Mouse (Mus musculus) stomach, postnatal 0 days (tissue): ENCODE results near the gene Ncmap. TPM values are rescaled to one million over a fixed set of nuclear protein-coding genes. Genes with fewer than 3 reads are reported as not detected.
"Not testable (repeated sequence)": the region's sequence is repeated elsewhere in the genome, so short reads cannot be mapped to it uniquely, and the experiment has no call there.

Source experiments
- ATAC-seq: fragments of 200-750 bp; cut with Nextera tagmentation; 2 replicates; pipeline ENCODE4 v1.8.0; 2017; ENCODE audit not compliant: low FRiP score, low TSS enrichment
- DNase-seq: peaks from one replicate; pipeline ENCODE4 v3.0.0-alpha.2; 2016; ENCODE audit warnings: low spot score
- H3K27ac ChIP-seq: fragments of 300-500 bp; sonication (generic); replicated peaks from 2 replicates; pipeline ENCODE4 v1.5.1; 2014; ENCODE audit warnings: mild to moderate bottlenecking, control low read depth
- H3K27me3 ChIP-seq: fragments of 300-500 bp; sonication (generic); 2 replicates; pipeline ENCODE4 v1.6.1; 2014; ENCODE audit warnings: low read length; ENCODE audit not compliant: control insufficient read depth, insufficient read depth
- H3K36me3 ChIP-seq: fragments of 300-500 bp; sonication (generic); 2 replicates; pipeline ENCODE4 v1.6.1; 2014; ENCODE audit warnings: low read length, mixed read lengths; ENCODE audit not compliant: control insufficient read depth, insufficient read depth
- H3K4me1 ChIP-seq: fragments of 300-500 bp; sonication (generic); replicated peaks from 2 replicates; pipeline ENCODE4 v1.6.1; 2014; ENCODE audit warnings: antibody characterized with exemption; ENCODE audit not compliant: control insufficient read depth, insufficient read depth
- H3K4me2 ChIP-seq: fragments of 300-500 bp; sonication (generic); replicated peaks from 2 replicates; pipeline ENCODE4 v1.6.1; 2014; ENCODE audit warnings: low read depth, mild to moderate bottlenecking, control low read depth, moderate library complexity
- H3K4me3 ChIP-seq: fragments of 300-500 bp; sonication (generic); 2 replicates; pipeline ENCODE4 v1.5.1; 2014; ENCODE audit warnings: low read depth, low read length, control low read depth
- H3K9ac ChIP-seq: fragments of 300-500 bp; sonication (generic); 2 replicates; pipeline ENCODE4 v1.6.1; 2014; ENCODE audit warnings: mild to moderate bottlenecking, low read length, control low read depth, mixed read lengths
- H3K9me3 ChIP-seq: fragments of 300-500 bp; sonication (generic); 2 replicates; pipeline ENCODE4 v1.6.1; 2016; ENCODE audit warnings: low read length; ENCODE audit not compliant: control insufficient read depth
- CTCF ChIP-seq: IDR thresholded peaks from 2 replicates; pipeline ENCODE4 v1.5.1; 2016; ENCODE audit warnings: antibody characterized with exemption, low read depth, mild to moderate bottlenecking, moderate library complexity
- EP300 ChIP-seq: optimal IDR thresholded peaks from 2 replicates; pipeline ENCODE3; 2016; ENCODE audit warnings: antibody characterized with exemption
- WGBS: fragments of 180-500 bp; shearing (Covaris S2); extraction: QIAGEN DNeasy Blood & Tissue Kit; methylation state at CpG from one replicate; pipeline ENCODE4 v1.1.7; 2014; 5-methylcytosine and 5-hydroxymethylcytosine counted together
- polyA plus RNA-seq: library from polyadenylated mRNA; unstranded; fragments of >200 nt; fragmentation: Nextera tagmentation; extraction: Ambion mirVana; gene quantifications from 2 replicates; pipeline ENCODE4 v1.2.1, GENCODE M21; 2015

The Ncmap gene
- polyA plus RNA-seq, 1 experiment from 2014 or later, result 39.8 TPM

- H3K4me3 ChIP-seq, result no peak overlapping the region
- H3K27ac ChIP-seq, result peak overlapping the region; percentile 53; the same call in 1 of the 2 replicates
- no peak overlapping the region for H3K4me2 ChIP-seq
- no peaks in the 10 kb centered on the region for H3K27me3 ChIP-seq
- ATAC-seq (peak; percentile 15; the same call in 1 of the 2 replicates), DNase-seq (peak; percentile 54)
- WGBS, result 50% methylated on average over 9 of the region's 9 CpGs
- TF ChIP-seq EP300 (peak; percentile 55), CTCF (no peak)
- H3K9ac ChIP-seq, result no peak overlapping the region
- no peaks in the 10 kb centered on the region for H3K9me3 ChIP-seq
- no peaks in the 10 kb centered on the region for H3K36me3 ChIP-seq
- H3K4me1 ChIP-seq, result 0 out of 2 replicates have a peak, but pooled peaks cover 3% of the 10 kb centered on the region
These were observed 42.0 kb downstream of the Ncmap start for GRCm38 (mm10) chr4:135355886-135356550.

- H3K27me3 ChIP-seq, H3K27ac ChIP-seq: not testable (repeated sequence)
These were observed 43.3 kb downstream of the Ncmap start for GRCm38 (mm10) chr4:135354751-135355150.

GRCm38 (mm10) chr4:135353794-135354450 is 44.1 kb downstream of the Ncmap start:
- 12% methylated on average over 12 of the region's 12 CpGs for WGBS
- H3K9ac ChIP-seq, result peak overlapping the region; percentile 57; the same call in 1 of the 2 replicates
- peak overlapping the region; percentile 39 for H3K4me3 ChIP-seq
- H3K9me3 ChIP-seq, result no peaks in the 10 kb centered on the region
- peak overlapping the region; percentile 60 for H3K4me2 ChIP-seq
- ATAC-seq (no peak), DNase-seq (peak; percentile 21)
- H3K4me1 ChIP-seq, result 0 out of 2 replicates have a peak, but pooled peaks cover 3% of the 10 kb centered on the region
- no peaks in the 10 kb centered on the region for H3K27me3 ChIP-seq
- no peak for TF ChIP-seq EP300
- TF ChIP-seq CTCF, result no peak
- H3K27ac ChIP-seq, result peak overlapping the region; percentile 95
- no peaks in the 10 kb centered on the region for H3K36me3 ChIP-seq

More at GRCm38 (mm10) chr4:135354751-135355150, 43.3 kb downstream of the Ncmap start:
- H3K9me3 ChIP-seq, H3K4me2 ChIP-seq, H3K36me3 ChIP-seq, H3K4me1 ChIP-seq, DNase-seq, ATAC-seq, H3K4me3 ChIP-seq, H3K9ac ChIP-seq: not testable (repeated sequence)

- Histone ChIP-seq H3K36me3 (no peaks in the 10 kb centered on the region), H3K4me1 (0 out of 2 replicates have a peak, but pooled peaks cover 3% of the 10 kb centered on the region), H3K27ac (peak within 1 kb of the TSS; percentile 97), H3K27me3 (no peaks in the 10 kb centered on the region), H3K4me3 (peak within 1 kb of the TSS; percentile 99), H3K9me3 (no peaks in the 10 kb centered on the region), H3K9ac (peak within 1 kb of the TSS; percentile 99), H3K4me2 (peak within 1 kb of the TSS; percentile 85)
- ATAC-seq (peak; percentile 94), DNase-seq (peak; percentile 99)
- TF ChIP-seq CTCF, result no peak
- TF ChIP-seq EP300, result no peak
- WGBS, result under 1% methylated on average over 68 of the region's 69 CpGs
These were observed 44.8 kb downstream of the Ncmap start, which contains the start of gene Srrm1 for GRCm38 (mm10) chr4:135353066-135353793. Srrm1 (minus strand) TSS chr4:135353321.

- H3K9ac ChIP-seq, result peak overlapping the region; percentile 99
- H3K9me3 ChIP-seq, result no peaks in the 10 kb centered on the region
- peak overlapping the region; percentile 99 for H3K4me3 ChIP-seq
- DNase-seq, result peak; percentile 50
- peak overlapping the region; percentile 97 for H3K27ac ChIP-seq
- H3K27me3 ChIP-seq, result no peaks in the 10 kb centered on the region
- 0% methylated on average over 54 of the region's 67 CpGs for WGBS
- 0 out of 2 replicates have a peak, but pooled peaks cover 3% of the 10 kb centered on the region for H3K4me1 ChIP-seq
- peak; percentile 24 for ATAC-seq
- TF ChIP-seq CTCF, result no peak
- no peak for TF ChIP-seq EP300
- H3K4me2 ChIP-seq, result peak overlapping the region; percentile 85
- H3K36me3 ChIP-seq, result no peaks in the 10 kb centered on the region
These were observed 45.5 kb downstream of the Ncmap start for GRCm38 (mm10) chr4:135352326-135353065.
